Mouse (Mus musculus) intestine, postnatal 0 days (tissue): ENCODE results near the gene Rae1. TPM values are rescaled to one million over a fixed set of nuclear protein-coding genes. Genes with fewer than 3 reads are reported as not detected.

Source experiments
- ATAC-seq: fragments of 200-750 bp; cut with Nextera tagmentation; 2 replicates; pipeline ENCODE4 v1.8.0; 2017; ENCODE audit warnings: mild to moderate bottlenecking, moderate TSS enrichment, moderate library complexity
- H3K27ac ChIP-seq: fragments of 300-500 bp; sonication (generic); 2 replicates; pipeline ENCODE4 v1.5.1; 2014; ENCODE audit warnings: mild to moderate bottlenecking, low read depth, low read length, moderate library complexity
- H3K27me3 ChIP-seq: fragments of 300-500 bp; sonication (generic); replicated peaks from 2 replicates; pipeline ENCODE4 v1.6.1; 2014; ENCODE audit warnings: low read length, mixed read lengths; ENCODE audit not compliant: control insufficient read depth, insufficient read depth
- H3K36me3 ChIP-seq: fragments of 300-500 bp; sonication (generic); 2 replicates; pipeline ENCODE4 v1.6.1; 2014; ENCODE audit warnings: mild to moderate bottlenecking, moderate library complexity; ENCODE audit not compliant: control insufficient read depth, insufficient read depth
- H3K4me1 ChIP-seq: fragments of 300-500 bp; sonication (generic); replicated peaks from 2 replicates; pipeline ENCODE4 v1.6.1; 2014; ENCODE audit warnings: antibody characterized with exemption, low read length, mixed read lengths; ENCODE audit not compliant: control insufficient read depth, insufficient read depth
- H3K4me2 ChIP-seq: fragments of 300-500 bp; sonication (generic); replicated peaks from 2 replicates; pipeline ENCODE4 v1.6.1; 2014; ENCODE audit warnings: low read depth, mild to moderate bottlenecking, moderate library complexity
- H3K4me3 ChIP-seq: fragments of 300-500 bp; sonication (generic); 2 replicates; pipeline ENCODE4 v1.5.1; 2014; ENCODE audit warnings: low read depth, low read length
- H3K9ac ChIP-seq: fragments of 300-500 bp; sonication (generic); 2 replicates; pipeline ENCODE4 v1.6.1; 2014; ENCODE audit warnings: mild to moderate bottlenecking, low read depth, low read length
- H3K9me3 ChIP-seq: fragments of 300-500 bp; sonication (generic); 2 replicates; pipeline ENCODE4 v1.6.1; 2016; ENCODE audit warnings: mixed run types; ENCODE audit not compliant: control insufficient read depth
- CTCF ChIP-seq: sonication (generic); IDR thresholded peaks from 2 replicates; pipeline ENCODE4 v1.5.1; 2016; ENCODE audit warnings: low read depth, mild to moderate bottlenecking, control low read depth, antibody characterized with exemption, moderate library complexity
- WGBS: fragments of 180-500 bp; shearing (Covaris S2); extraction: QIAGEN DNeasy Blood & Tissue Kit; methylation state at CpG from one replicate; pipeline ENCODE4 v1.1.7; 2014; 5-methylcytosine and 5-hydroxymethylcytosine counted together
- polyA plus RNA-seq: library from polyadenylated mRNA; unstranded; fragments of >200 nt; fragmentation: Nextera tagmentation; extraction: Ambion mirVana; gene quantifications from 2 replicates; pipeline ENCODE4 v1.2.1, GENCODE M21; 2015

Rae1 gene
- polyA plus RNA-seq, 1 experiment from 2014 or later: 63.5 TPM

DNA sequence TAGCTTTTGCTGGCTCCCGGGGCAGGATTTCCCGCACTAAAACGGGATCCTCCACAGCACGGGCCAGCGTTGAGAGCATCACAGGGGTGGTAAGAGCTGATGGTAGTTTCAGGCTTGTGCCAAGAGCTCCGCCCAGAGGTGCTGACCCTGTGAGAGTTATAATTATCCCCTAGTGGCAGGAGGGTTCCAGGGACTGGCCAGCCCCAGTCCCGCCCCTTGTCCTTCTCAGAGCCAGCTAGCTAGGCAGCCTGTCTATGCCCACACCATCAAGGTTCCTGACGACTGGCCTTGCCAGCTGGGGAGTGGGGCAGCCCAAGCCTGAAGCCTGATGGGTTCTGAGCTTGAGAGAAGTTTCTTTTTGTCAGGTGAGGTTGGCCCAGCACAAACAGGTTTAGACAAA, 18.7 kb downstream of the Rae1 start:
- H3K27me3 ChIP-seq: no peaks in the 10 kb centered on the region
- ATAC-seq: no peak
- H3K4me1 ChIP-seq: 0 out of 2 replicates have a peak, but pooled peaks cover 4% of the 10 kb centered on the region
- H3K9me3 ChIP-seq: no peaks in the 10 kb centered on the region
- no peak overlapping the region for H3K4me3 ChIP-seq
- no peak overlapping the region for H3K27ac ChIP-seq
- peaks cover 26% of the 10 kb centered on the region for H3K36me3 ChIP-seq
- WGBS: 28% methylated on average over 8 of the region's 8 CpGs
- TF ChIP-seq CTCF: peak; percentile 21; the same call in 1 of the 2 replicates
- no peak overlapping the region for H3K9ac ChIP-seq
- no peak overlapping the region for H3K4me2 ChIP-seq

DNA sequence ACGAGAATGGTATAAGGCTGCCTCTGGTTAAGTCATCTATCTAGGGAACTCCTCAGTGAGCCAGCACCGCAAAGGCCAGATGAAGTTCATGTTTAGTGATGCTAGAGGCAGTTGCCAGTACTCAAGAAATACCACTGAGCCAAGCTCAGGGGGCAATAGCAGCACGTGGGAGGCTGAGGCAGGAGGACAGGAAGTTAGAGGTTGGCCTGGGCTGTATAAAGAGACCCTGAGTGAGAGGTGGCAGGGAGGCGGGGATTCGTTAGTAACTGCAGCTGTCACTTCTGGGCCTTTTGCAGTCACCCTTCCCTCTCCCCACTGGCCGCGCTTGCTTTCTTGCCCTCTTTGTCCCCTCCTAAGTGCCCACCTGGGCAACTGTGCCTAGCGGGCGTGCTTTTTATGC, 19.4 kb downstream of the Rae1 start:
- Histone ChIP-seq H3K9ac (no peak overlapping the region), H3K4me3 (peak overlapping the region; percentile 34), H3K36me3 (peaks cover 19% of the 10 kb centered on the region; the same call in 1 of the 2 replicates), H3K4me2 (peak overlapping the region; percentile 69), H3K4me1 (0 out of 2 replicates have a peak, but pooled peaks cover 7% of the 10 kb centered on the region), H3K27ac (no peak overlapping the region), H3K27me3 (no peaks in the 10 kb centered on the region), H3K9me3 (no peaks in the 10 kb centered on the region)
- WGBS: 24% methylated on average over 9 of the region's 9 CpGs
- no peak for ATAC-seq
- TF ChIP-seq CTCF: no peak

DNA sequence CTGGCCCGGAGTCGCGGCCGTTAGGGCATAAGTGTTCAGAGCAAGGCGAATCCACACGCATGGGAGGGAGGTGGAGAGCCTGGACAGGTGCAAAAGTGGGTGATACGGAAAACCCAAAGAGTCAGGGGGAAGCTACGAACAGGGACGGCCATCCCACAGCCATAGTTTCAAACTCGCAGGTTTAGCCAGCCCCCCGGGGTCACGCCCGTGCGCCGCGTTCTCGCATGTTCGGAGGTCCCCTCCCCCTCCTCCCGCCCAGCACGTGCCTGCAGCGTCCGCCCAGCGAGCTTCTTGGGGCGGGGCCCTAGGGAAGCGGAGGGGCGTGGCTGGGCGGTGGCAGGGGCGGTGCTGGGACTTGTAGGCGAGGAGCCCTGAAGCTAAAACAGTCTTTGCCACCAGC, 19.9 kb downstream of the Rae1 start:
- Histone ChIP-seq H3K4me3 (peak overlapping the region; percentile 34), H3K27ac (no peak overlapping the region), H3K36me3 (peaks cover 14% of the 10 kb centered on the region; the same call in 1 of the 2 replicates), H3K4me2 (peak overlapping the region; percentile 69), H3K9ac (no peak overlapping the region), H3K4me1 (0 out of 2 replicates have a peak, but pooled peaks cover 8% of the 10 kb centered on the region), H3K9me3 (no peaks in the 10 kb centered on the region), H3K27me3 (no peaks in the 10 kb centered on the region)
- TF ChIP-seq CTCF: no peak
- peak; percentile 66 for ATAC-seq
- WGBS: under 1% methylated on average over 27 of the region's 29 CpGs

DNA sequence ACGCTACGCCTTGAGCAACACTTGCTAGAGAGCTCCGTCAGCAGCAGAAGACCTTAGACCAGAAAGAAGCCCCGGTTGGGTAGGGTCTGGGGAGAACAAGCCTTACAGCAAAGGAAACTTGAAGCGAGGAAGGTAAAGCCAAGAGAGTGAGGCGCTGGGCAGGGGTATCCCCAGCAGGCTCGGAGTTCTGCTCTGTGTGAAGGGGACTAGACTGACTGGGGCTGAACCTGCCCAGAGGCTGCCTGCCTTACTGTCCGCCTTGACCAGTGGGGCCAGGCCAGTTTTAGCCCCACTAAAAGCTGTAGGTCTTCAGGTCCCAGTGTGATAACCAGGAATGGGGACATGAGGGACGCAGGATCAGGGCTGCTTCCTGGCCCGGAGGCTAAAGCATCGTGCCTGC, 20.5 kb downstream of the Rae1 start, which contains the start of gene Rbm38:
Gene Rbm38 (plus strand): TSS at position 69 of the 400 bp plus-strand sequence.
- Histone ChIP-seq H3K9me3 (no peaks in the 10 kb centered on the region), H3K9ac (0 out of 2 replicates have a peak within 1 kb of the TSS, but pooled peaks have one; percentile 62), H3K27ac (no peak within 1 kb of the TSS), H3K27me3 (no peaks in the 10 kb centered on the region), H3K4me1 (0 out of 2 replicates have a peak, but pooled peaks cover 11% of the 10 kb centered on the region), H3K4me2 (peak within 1 kb of the TSS; percentile 96), H3K36me3 (peaks cover 12% of the 10 kb centered on the region; the same call in 1 of the 2 replicates), H3K4me3 (peak within 1 kb of the TSS; percentile 34)
- ATAC-seq: no peak
- TF ChIP-seq CTCF: no peak
- WGBS: 46% methylated on average over 11 of the region's 11 CpGs

DNA sequence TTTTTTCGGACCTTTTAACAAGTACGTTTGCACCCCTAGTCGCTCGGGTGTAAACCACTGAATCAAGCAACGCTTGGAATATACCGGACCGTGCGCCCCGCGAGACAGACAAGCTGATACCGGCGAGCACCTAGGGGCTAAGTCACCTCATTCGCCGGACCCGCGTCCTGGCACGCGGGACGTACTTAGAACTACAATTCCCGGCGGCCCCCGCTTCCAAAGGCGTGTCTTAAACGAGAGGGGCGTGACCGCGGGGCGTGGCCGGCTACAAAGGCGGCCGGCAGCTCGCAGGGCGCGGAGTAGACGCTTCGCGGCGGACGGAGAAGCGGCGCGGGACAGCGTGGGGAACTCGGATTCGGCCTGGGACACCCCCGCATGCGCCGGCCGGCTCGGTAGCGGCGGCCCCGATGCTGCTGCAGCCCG, 21.7 kb downstream of the Rae1 start:
- H3K4me1 ChIP-seq: peaks cover 11% of the 10 kb centered on the region; the same call in 1 of the 2 replicates
- peak; percentile 55 for ATAC-seq
- H3K27ac ChIP-seq: peak overlapping the region; percentile 46

DNA sequence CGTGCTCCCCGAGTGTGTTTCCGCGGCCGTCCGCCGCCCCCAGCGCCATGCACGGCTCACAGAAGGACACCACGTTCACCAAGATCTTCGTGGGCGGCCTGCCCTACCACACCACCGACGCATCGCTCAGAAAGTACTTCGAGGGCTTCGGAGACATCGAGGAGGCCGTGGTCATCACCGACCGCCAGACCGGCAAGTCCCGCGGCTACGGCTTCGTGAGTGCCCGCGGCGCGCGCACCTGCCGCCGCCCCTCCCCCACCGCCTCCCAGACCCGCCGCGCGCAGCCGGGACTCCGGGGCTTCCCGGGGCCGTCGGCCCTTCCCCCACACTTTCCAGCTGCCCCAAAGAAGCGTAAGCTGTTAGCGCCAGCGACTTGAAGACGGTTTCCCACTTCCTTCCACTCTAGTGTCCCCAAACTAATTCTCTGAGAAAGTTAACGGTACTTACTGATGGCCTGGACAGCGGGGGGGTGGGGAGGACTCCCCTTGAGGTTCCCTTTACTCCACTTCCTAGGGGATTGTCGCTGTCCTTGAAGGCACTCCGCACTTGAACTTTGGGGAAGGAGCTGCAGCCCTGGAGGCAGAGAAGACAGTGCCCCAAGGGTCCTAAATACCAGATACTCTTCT, 22.3 kb downstream of the Rae1 start:
- ATAC-seq: no peak
- Histone ChIP-seq H3K9me3 (no peaks in the 10 kb centered on the region), H3K27ac (peak overlapping the region; percentile 46), H3K4me3 (peak overlapping the region; percentile 78), H3K4me1 (peaks cover 13% of the 10 kb centered on the region), H3K4me2 (peak overlapping the region; percentile 96), H3K9ac (peak overlapping the region; percentile 62), H3K36me3 (peaks cover 5% of the 10 kb centered on the region; the same call in 1 of the 2 replicates), H3K27me3 (no peaks in the 10 kb centered on the region)
- no peak for TF ChIP-seq CTCF
- WGBS: under 1% methylated on average over 50 of the region's 51 CpGs

More for the DNA sequence above, 21.7 kb downstream of the Rae1 start:
- no peak for TF ChIP-seq CTCF
- Histone ChIP-seq H3K9me3 (no peaks in the 10 kb centered on the region), H3K4me2 (peak overlapping the region; percentile 96), H3K9ac (peak overlapping the region; percentile 62), H3K36me3 (peaks cover 5% of the 10 kb centered on the region; the same call in 1 of the 2 replicates), H3K27me3 (no peaks in the 10 kb centered on the region), H3K4me3 (peak overlapping the region; percentile 78)
- WGBS: under 1% methylated on average over 53 of the region's 54 CpGs
